Comparison of ENCODE assay signal across 19 mouse cellular contexts in genomic region chr6:119204915-119205314, GRCm38 (mm10). TPM values are rescaled to one million over a fixed set of nuclear protein-coding genes. Genes with fewer than 3 reads are reported as not detected.
"Had no signal": no experiment of that assay in that cellular context is flagged by ENCODE, and none has a peak within 500 bp of the region (broad histone marks: within the 10 kb centered on the region; RNA-seq: fewer than 3 reads in every experiment).

No protein-coding gene starts in this region.

- DNase-seq: kidney, postnatal 10 days; kidney, postnatal 36 days; layer of hippocampus, postnatal 36 days; liver, embryonic 13.5 days; lung, adult 2 months; lung, postnatal 14 days; lung, postnatal 4 days; midbrain, embryonic 14.5 days; spleen, adult 18-20 months; thymus, adult 2 months; thymus, postnatal 14 days; thymus, postnatal 4 days had no signal

- H3K9me3 ChIP-seq: kidney, embryonic 15.5 days; liver, embryonic 13.5 days; stomach, embryonic 15.5 days had no signal

- H3K4me1 ChIP-seq: kidney, embryonic 15.5 days; liver, embryonic 13.5 days; stomach, embryonic 15.5 days had no signal

- H3K4me3 ChIP-seq: kidney, embryonic 15.5 days; left cerebral cortex, adult 2 months; liver, embryonic 13.5 days; stomach, embryonic 15.5 days had no signal

- H3K4me2 ChIP-seq: kidney, embryonic 15.5 days; liver, embryonic 13.5 days; midbrain, embryonic 11.5 days; stomach, embryonic 15.5 days had no signal

- H3K27me3 ChIP-seq: kidney, embryonic 15.5 days; liver, embryonic 13.5 days; stomach, embryonic 15.5 days had no signal

- H3K27ac ChIP-seq: kidney, embryonic 15.5 days; left cerebral cortex, adult 2 months; liver, embryonic 13.5 days; stomach, embryonic 15.5 days had no signal

- H3K9ac ChIP-seq: kidney, embryonic 15.5 days; liver, embryonic 13.5 days; stomach, embryonic 15.5 days had no signal

RNA-seq across cellular contexts. Expression of gene Cacna1c, which starts 8.7 kb away (rescaled TPM):
- total RNA-seq: megakaryocyte progenitor cell, adult 5-6 weeks had no signal

RNA-seq across cellular contexts. Expression of gene Cacna2d4, which starts 31.4 kb away (rescaled TPM):
- polyA plus RNA-seq: liver, adult 2 months; liver, embryonic 13.5 days; lung, embryonic 16.5 days had no signal
